Comparison of ENCODE assay signal across 9 mouse cellular contexts in the genomic region with DNA sequence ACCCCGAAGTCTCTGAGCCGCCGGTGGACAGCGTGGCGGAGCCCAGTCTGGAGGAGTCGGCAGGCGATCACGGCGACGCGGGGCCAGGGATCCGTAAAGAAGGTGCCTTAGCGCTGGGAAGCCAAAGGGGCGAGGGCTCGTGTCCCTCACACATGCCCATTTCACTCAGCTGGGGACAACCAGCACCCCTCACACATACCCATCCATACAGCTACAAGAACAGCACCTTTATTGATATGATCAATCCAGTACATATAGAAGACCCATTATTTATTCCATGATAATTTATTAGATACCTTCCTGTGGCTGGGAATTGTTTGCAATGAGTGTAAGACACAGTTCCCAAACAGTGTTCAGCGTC. TPM values are rescaled to one million over a fixed set of nuclear protein-coding genes. Genes with fewer than 3 reads are reported as not detected.
A peak's percentile ranks its signal among the peaks of the same experiment; 100 is the strongest.
DNase-seq lines count a peak whose midpoint lies in the region; ATAC-seq and TF ChIP-seq lines count a peak whose summit lies in the region.
"Had no signal": no experiment of that assay in that cellular context is flagged by ENCODE, and none has a peak within 500 bp of the region (broad histone marks: within the 10 kb centered on the region; RNA-seq: fewer than 3 reads in every experiment).

No protein-coding gene starts in this region.

- H3K4me3 ChIP-seq in kidney, postnatal 0 days (replicated peaks; ENCODE audit: low read depth, low read length), result peak overlapping the region; percentile 77
- H3K4me3 ChIP-seq in embryonic facial prominence, embryonic 10.5 days, result peak overlapping the region; percentile 91
- peak overlapping the region; percentile 88 for H3K4me3 ChIP-seq in hindbrain, postnatal 0 days (ENCODE audit: low read length)
- H3K4me3 ChIP-seq in myocyte, result peak overlapping the region; percentile 30

- WGBS in kidney, postnatal 0 days, result under 1% methylated on average over 16 of the region's 16 CpGs
- WGBS in embryonic facial prominence, embryonic 10.5 days, result 3% methylated on average over 16 of the region's 16 CpGs
- WGBS in hindbrain, postnatal 0 days, result 1% methylated on average over 16 of the region's 16 CpGs

- ATAC-seq in kidney, postnatal 0 days (replicated peaks; ENCODE audit: low FRiP score, low read depth), result no peak
- ATAC-seq in hindbrain, postnatal 0 days, result no peak; the same call in 1 of the 2 replicates

- no peak for DNase-seq in kidney, postnatal 0 days (ENCODE audit: low spot score)
- DNase-seq in kidney, adult 9 months, result no peak
- DNase-seq in embryonic facial prominence, embryonic 10.5 days (ENCODE audit: low spot score), result no peak
- no peak for DNase-seq in hindbrain, postnatal 0 days (ENCODE audit: low spot score)
- no peak for DNase-seq in cerebellum, postnatal 36 days
- no peak for DNase-seq in c-Kit-positive CD71-positive TER-119-positive erythroid progenitor cells, embryonic 14.5 days (ENCODE audit: low spot score)
- DNase-seq in left cerebral cortex, postnatal 36 days (ENCODE audit: low spot score in 2 of 2), result no peak

- no peaks in the 10 kb centered on the region for H3K79me2 ChIP-seq in myocyte (ENCODE audit: control insufficient read depth, insufficient read depth)

- TF ChIP-seq POLR2A in myocyte (IDR thresholded peaks at IDR 0.05; ENCODE audit: insufficient read length, low read depth), result no peak

- no peaks in the 10 kb centered on the region for H3K36me3 ChIP-seq in kidney, postnatal 0 days (ENCODE audit: insufficient read depth, low read length)
- H3K36me3 ChIP-seq in embryonic facial prominence, embryonic 10.5 days (replicated peaks), result no peaks in the 10 kb centered on the region
- no peaks in the 10 kb centered on the region for H3K36me3 ChIP-seq in hindbrain, postnatal 0 days (ENCODE audit: insufficient read depth, low read length)
- no peaks in the 10 kb centered on the region for H3K36me3 ChIP-seq in myocyte (ENCODE audit: control insufficient read depth, insufficient read depth)

- H3K9ac ChIP-seq in kidney, postnatal 0 days (ENCODE audit: low read depth, low read length), result 0 out of 2 replicates have a peak overlapping the region, but pooled peaks have one; percentile 76
- H3K9ac ChIP-seq in hindbrain, postnatal 0 days (replicated peaks; ENCODE audit: low read length), result peak overlapping the region; percentile 83

- H3K27ac ChIP-seq in kidney, postnatal 0 days, result no peak overlapping the region
- H3K27ac ChIP-seq in embryonic facial prominence, embryonic 10.5 days (replicated peaks), result peak overlapping the region; percentile 89
- H3K27ac ChIP-seq in hindbrain, postnatal 0 days, result peak overlapping the region; percentile 83; the same call in 1 of the 2 replicates

- H3K4me1 ChIP-seq in kidney, postnatal 0 days (replicated peaks; ENCODE audit: insufficient read depth, low read length), result no peaks in the 10 kb centered on the region; the same call in 1 of the 2 replicates
- peaks cover 30% of the 10 kb centered on the region for H3K4me1 ChIP-seq in embryonic facial prominence, embryonic 10.5 days
- peaks cover 8% of the 10 kb centered on the region for H3K4me1 ChIP-seq in hindbrain, postnatal 0 days (ENCODE audit: insufficient read depth, low read length)

- no peaks in the 10 kb centered on the region for H3K9me3 ChIP-seq in kidney, postnatal 0 days (replicated peaks; ENCODE audit: low read length)
- H3K9me3 ChIP-seq in embryonic facial prominence, embryonic 10.5 days, result no peaks in the 10 kb centered on the region
- no peaks in the 10 kb centered on the region for H3K9me3 ChIP-seq in hindbrain, postnatal 0 days (ENCODE audit: low read length)

- H3ac ChIP-seq in myocyte (ENCODE audit: control insufficient read depth, insufficient read length), result peak overlapping the region; percentile 76

- H3K27me3 ChIP-seq in kidney, postnatal 0 days (ENCODE audit: insufficient read depth, low read length), result no peaks in the 10 kb centered on the region
- peaks cover 73% of the 10 kb centered on the region for H3K27me3 ChIP-seq in embryonic facial prominence, embryonic 10.5 days (replicated peaks; ENCODE audit: low read depth, poor library complexity, severe bottlenecking)
- H3K27me3 ChIP-seq in hindbrain, postnatal 0 days (ENCODE audit: insufficient read depth, low read length), result no peaks in the 10 kb centered on the region
- H3K27me3 ChIP-seq in myocyte (ENCODE audit: control insufficient read depth, insufficient read depth, insufficient read length), result peaks cover 42% of the 10 kb centered on the region

- intact Hi-C loops in left cerebral cortex, postnatal 36 days (cut with DNase I), result loop anchor here (2.0 kb wide), 1 partner anchor 15 kb away; no protein-coding TSS in a partner anchor

- H3K4me2 ChIP-seq in kidney, postnatal 0 days (ENCODE audit: low read length), result peak overlapping the region; percentile 97
- peak overlapping the region; percentile 87 for H3K4me2 ChIP-seq in hindbrain, postnatal 0 days (ENCODE audit: low read depth, low read length)
- peak overlapping the region; percentile 96 for H3K4me2 ChIP-seq in myocyte (ENCODE audit: low read depth)

- no peak for TF ChIP-seq CTCF in kidney, postnatal 0 days (IDR thresholded peaks at IDR 0.05; ENCODE audit: low read depth)
- TF ChIP-seq CTCF in hindbrain, postnatal 0 days (IDR thresholded peaks at IDR 0.05; ENCODE audit: low read depth), result no peak

TF ChIP-seq in myocyte, 11 proteins besides CTCF, POLR2A, EP300 and RAD21:
- no peak for TF ChIP-seq REST (IDR thresholded peaks at IDR 0.05; ENCODE audit: insufficient read depth, insufficient read length)
- no peak for TF ChIP-seq POLR2AphosphoS2 (IDR thresholded peaks at IDR 0.05; ENCODE audit: insufficient read length, low read depth)
- peak in 1 of 3 experiments; percentile 4 for TF ChIP-seq MYOG (IDR thresholded peaks at IDR 0.05; ENCODE audit: control insufficient read depth in 1 of 3, insufficient read depth in 1 of 3, insufficient read length in 2 of 3, low read depth in 2 of 3)

RNA-seq across cellular contexts. Expression of a gene that starts 0.3 kb away (rescaled TPM):
- 0.22 and 0.24 TPM in 2 replicates for polyA plus RNA-seq in kidney, postnatal 0 days (2015; fragmentation: Nextera tagmentation; extraction: Ambion mirVana)
- 0.11 and 0.15 TPM in 2 replicates for polyA plus RNA-seq in embryonic facial prominence, embryonic 10.5 days (2016; fragmentation: Nextera tagmentation; extraction: Ambion mirVana)
- 0.04 TPM in 1 of 2 replicates, not detected in the other for total RNA-seq in hindbrain, postnatal 0 days (2014; rRNA removed)
- polyA plus RNA-seq in hindbrain, postnatal 0 days (2015; fragmentation: Nextera tagmentation; extraction: Ambion mirVana), result 0.42 and 0.48 TPM in 2 replicates
- 0.01 TPM for polyA plus RNA-seq in myocyte (2012; fragmentation: generic; extraction: Trizol)
- under 1 TPM; 0.10 to 0.18 TPM for total RNA-seq in left cerebral cortex, postnatal 36 days (2021)
- total RNA-seq: gastrocnemius, postnatal 10 days had no signal

RNA-seq across cellular contexts. Expression of a gene that starts 0.4 kb away (rescaled TPM):
- polyA plus RNA-seq in kidney, postnatal 0 days (2015; fragmentation: Nextera tagmentation; extraction: Ambion mirVana), result 27.1 and 29.4 TPM in 2 replicates
- 42.0 and 43.5 TPM in 2 replicates for polyA plus RNA-seq in embryonic facial prominence, embryonic 10.5 days (2016; fragmentation: Nextera tagmentation; extraction: Ambion mirVana)
- total RNA-seq in hindbrain, postnatal 0 days (2014; rRNA removed), result 127 and 144 TPM in 2 replicates
- polyA plus RNA-seq in hindbrain, postnatal 0 days (2015; fragmentation: Nextera tagmentation; extraction: Ambion mirVana), result 114 and 126 TPM in 2 replicates
- 9.5 TPM for polyA plus RNA-seq in myocyte (2012; fragmentation: generic; extraction: Trizol)
- total RNA-seq in left cerebral cortex, postnatal 36 days (2021), result 10 to 100 TPM; 43.2 to 43.6 TPM

RNA-seq across cellular contexts. Expression of a gene that starts 16.8 kb away (rescaled TPM):
- polyA plus RNA-seq in kidney, postnatal 0 days (2015; fragmentation: Nextera tagmentation; extraction: Ambion mirVana), result 78.4 and 86.9 TPM in 2 replicates
- 120 and 121 TPM in 2 replicates for polyA plus RNA-seq in embryonic facial prominence, embryonic 10.5 days (2016; fragmentation: Nextera tagmentation; extraction: Ambion mirVana)
- 52.9 and 90.6 TPM in 2 replicates for total RNA-seq in hindbrain, postnatal 0 days (2014; rRNA removed)
- polyA plus RNA-seq in hindbrain, postnatal 0 days (2015; fragmentation: Nextera tagmentation; extraction: Ambion mirVana), result 42.6 and 44.9 TPM in 2 replicates
- polyA plus RNA-seq in myocyte (2012; fragmentation: generic; extraction: Trizol), result 70.8 TPM
- total RNA-seq in left cerebral cortex, postnatal 36 days (2021), result 10 to 100 TPM; 65.4 to 74.4 TPM

RNA-seq across cellular contexts. Expression of a gene that starts 29.7 kb away (rescaled TPM):
- polyA plus RNA-seq in kidney, postnatal 0 days (2015; fragmentation: Nextera tagmentation; extraction: Ambion mirVana), result 8.3 and 8.7 TPM in 2 replicates
- polyA plus RNA-seq in embryonic facial prominence, embryonic 10.5 days (2016; fragmentation: Nextera tagmentation; extraction: Ambion mirVana), result 15.7 and 17.8 TPM in 2 replicates
- total RNA-seq in hindbrain, postnatal 0 days (2014; rRNA removed), result 19.8 and 29.7 TPM in 2 replicates
- polyA plus RNA-seq in hindbrain, postnatal 0 days (2015; fragmentation: Nextera tagmentation; extraction: Ambion mirVana), result 7.9 and 9.4 TPM in 2 replicates
- 6.8 TPM for polyA plus RNA-seq in myocyte (2012; fragmentation: generic; extraction: Trizol)
- total RNA-seq in left cerebral cortex, postnatal 36 days (2021), result 10 to 100 TPM; 10.1 to 10.3 TPM

RNA-seq across cellular contexts. Expression of a gene that starts 37.2 kb away (rescaled TPM):
- not detected in 2 replicates for polyA plus RNA-seq in kidney, postnatal 0 days (2015; fragmentation: Nextera tagmentation; extraction: Ambion mirVana)
- 0.27 TPM in 1 of 2 replicates, not detected in the other for polyA plus RNA-seq in embryonic facial prominence, embryonic 10.5 days (2016; fragmentation: Nextera tagmentation; extraction: Ambion mirVana)
- total RNA-seq in hindbrain, postnatal 0 days (2014; rRNA removed), result 0.63 and 1.0 TPM in 2 replicates
- polyA plus RNA-seq in hindbrain, postnatal 0 days (2015; fragmentation: Nextera tagmentation; extraction: Ambion mirVana), result 0.11 TPM in 1 of 2 replicates, not detected in the other
- polyA plus RNA-seq in myocyte (2012; fragmentation: generic; extraction: Trizol), result not detected
- under 1 TPM in 1 of 2 experiments, not detected in 1; 0.15 TPM for total RNA-seq in left cerebral cortex, postnatal 36 days (2021)
- total RNA-seq: gastrocnemius, postnatal 10 days had no signal

Comparison
In these comparisons a context has a peak if more than half of its experiments do, and no peak if none do; other contexts are left out.
1. H3K4me3 ChIP-seq: peak in every context shown above with its lines; median percentile 91 in embryonic facial prominence, embryonic 10.5 days; 88 in hindbrain, postnatal 0 days; 77 in kidney, postnatal 0 days; 30 in myocyte.